Comparison of ENCODE assay signal across 24 mouse cellular contexts in genomic region chr1:138877470-138878254, GRCm38 (mm10). TPM values are rescaled to one million over a fixed set of nuclear protein-coding genes. Genes with fewer than 3 reads are reported as not detected.
DNase-seq lines count a peak whose midpoint lies in the region; ATAC-seq lines count a peak whose summit lies in the region.
"Had no signal": no experiment of that assay in that cellular context is flagged by ENCODE, and none has a peak within 500 bp of the region (broad histone marks: within the 10 kb centered on the region; RNA-seq: fewer than 3 reads in every experiment).

No protein-coding gene starts in this region.

- no peaks in the 10 kb centered on the region for H3K36me3 ChIP-seq in forebrain, embryonic 12.5 days (replicated peaks)
- H3K36me3 ChIP-seq in forebrain, embryonic 13.5 days (ENCODE audit: poor library complexity, severe bottlenecking), result no peaks in the 10 kb centered on the region
- H3K36me3 ChIP-seq: embryonic facial prominence, embryonic 13.5 days; forebrain, embryonic 10.5 days; heart, embryonic 13.5 days; limb, embryonic 12.5 days; liver, embryonic 15.5 days; stomach, embryonic 15.5 days had no signal

- peak; percentile 27; the same call in 1 of the 2 replicates for ATAC-seq in forebrain, embryonic 12.5 days (ENCODE audit: low FRiP score)
- no peak for ATAC-seq in forebrain, embryonic 13.5 days
- ATAC-seq: hindbrain, embryonic 16.5 days had no signal

- no peak overlapping the region for H3K4me3 ChIP-seq in forebrain, embryonic 12.5 days (replicated peaks)
- H3K4me3 ChIP-seq in forebrain, embryonic 13.5 days, result no peak overlapping the region
- H3K4me3 ChIP-seq: embryonic facial prominence, embryonic 13.5 days; forebrain, embryonic 10.5 days; heart, embryonic 13.5 days; limb, embryonic 12.5 days; liver, embryonic 15.5 days; stomach, embryonic 15.5 days had no signal

- DNase-seq in kidney, adult 8-10 months, result peak; percentile 6 to 11
- DNase-seq in kidney, postnatal 10 days, result no peak
- DNase-seq in kidney, postnatal 36 days, result peak; percentile 6 to 14
- no peak for DNase-seq in frontal cortex, postnatal 25 days (ENCODE audit: low spot score in 2 of 2)
- no peak for DNase-seq in frontal cortex, adult 2 months (ENCODE audit: extremely low spot score in 1 of 2, low spot score in 1 of 2)
- DNase-seq: adrenal gland, adult 8-10 months; cerebellum, adult 11 months; cerebellum, adult 9-11 months; embryo, embryonic 11 days; heart, postnatal 10 days; lung, postnatal 14 days; midbrain, embryonic 14.5 days; right cerebral cortex, postnatal 25 days had no signal

- H3K4me1 ChIP-seq in forebrain, embryonic 12.5 days, result no peaks in the 10 kb centered on the region
- peaks cover 4% of the 10 kb centered on the region; the same call in 1 of the 2 replicates for H3K4me1 ChIP-seq in forebrain, embryonic 13.5 days
- H3K4me1 ChIP-seq: forebrain, embryonic 10.5 days; heart, embryonic 13.5 days; liver, embryonic 15.5 days; stomach, embryonic 15.5 days had no signal

- WGBS in forebrain, embryonic 12.5 days, result 88% methylated on average over 14 of the region's 14 CpGs
- 83% methylated on average over 14 of the region's 14 CpGs for WGBS in forebrain, embryonic 13.5 days

- H3K27me3 ChIP-seq in forebrain, embryonic 12.5 days, result no peaks in the 10 kb centered on the region
- H3K27me3 ChIP-seq in forebrain, embryonic 13.5 days, result no peaks in the 10 kb centered on the region
- H3K27me3 ChIP-seq: CH12.LX; embryonic facial prominence, embryonic 13.5 days; heart, embryonic 13.5 days; limb, embryonic 12.5 days; liver, embryonic 15.5 days; stomach, embryonic 15.5 days had no signal

- H3K9me3 ChIP-seq in forebrain, embryonic 12.5 days, result no peaks in the 10 kb centered on the region
- no peaks in the 10 kb centered on the region; the same call in 1 of the 2 replicates for H3K9me3 ChIP-seq in forebrain, embryonic 13.5 days (replicated peaks)
- H3K9me3 ChIP-seq: embryonic facial prominence, embryonic 13.5 days; forebrain, embryonic 10.5 days; heart, embryonic 13.5 days; liver, embryonic 15.5 days; stomach, embryonic 15.5 days had no signal

- H3K9ac ChIP-seq in forebrain, embryonic 12.5 days, result no peak overlapping the region
- no peak overlapping the region for H3K9ac ChIP-seq in forebrain, embryonic 13.5 days
- H3K9ac ChIP-seq: embryonic facial prominence, embryonic 13.5 days; heart, embryonic 13.5 days; limb, embryonic 12.5 days; liver, embryonic 15.5 days; lung, embryonic 14.5 days; stomach, embryonic 15.5 days had no signal

- no peak overlapping the region for H3K27ac ChIP-seq in forebrain, embryonic 12.5 days
- H3K27ac ChIP-seq in forebrain, embryonic 13.5 days, result no peak overlapping the region
- H3K27ac ChIP-seq: embryonic facial prominence, embryonic 13.5 days; forebrain, embryonic 10.5 days; heart, embryonic 13.5 days; liver, embryonic 15.5 days; stomach, embryonic 15.5 days had no signal

- H3K4me2 ChIP-seq in forebrain, embryonic 12.5 days, result no peak overlapping the region
- H3K4me2 ChIP-seq in forebrain, embryonic 13.5 days, result no peak overlapping the region
- H3K4me2 ChIP-seq: heart, embryonic 13.5 days; liver, embryonic 15.5 days; lung, embryonic 14.5 days; stomach, embryonic 15.5 days had no signal

RNA-seq across cellular contexts. Expression of gene 2310009B15Rik, which starts 21.0 kb away (rescaled TPM):
- 55.5 and 61.9 TPM in 2 replicates for polyA plus RNA-seq in forebrain, embryonic 12.5 days (2016; fragmentation: Nextera tagmentation; extraction: Ambion mirVana)
- polyA plus RNA-seq in forebrain, embryonic 13.5 days (2015; fragmentation: Nextera tagmentation; extraction: Ambion mirVana), result 51.7 and 53.0 TPM in 2 replicates
- polyA plus RNA-seq in frontal cortex, adult 2 months (2012; rRNA removed), result 27.0 and 27.1 TPM in 2 replicates

RNA-seq across cellular contexts. Expression of gene Lhx9, which starts 29.3 kb away (rescaled TPM):
- polyA plus RNA-seq in forebrain, embryonic 12.5 days (2016; fragmentation: Nextera tagmentation; extraction: Ambion mirVana), result 37.2 and 44.5 TPM in 2 replicates
- polyA plus RNA-seq in forebrain, embryonic 13.5 days (2015; fragmentation: Nextera tagmentation; extraction: Ambion mirVana), result 32.7 and 35.8 TPM in 2 replicates
- 0.25 and 0.46 TPM in 2 replicates for polyA plus RNA-seq in frontal cortex, adult 2 months (2012; rRNA removed)
- polyA plus RNA-seq: lung, embryonic 14.5 days had no signal

Comparison
In these comparisons a context has a peak if more than half of its experiments do, and no peak if none do; other contexts are left out.
1. DNase-seq: peak in kidney, adult 8-10 months (2 of 2) and kidney, postnatal 36 days (2 of 2); none in kidney, postnatal 10 days (single experiment), frontal cortex, postnatal 25 days (0 of 2) and frontal cortex, adult 2 months (0 of 2).
2. RNA of gene Lhx9, which starts 29.3 kb away (polyA plus RNA-seq): 37.2 to 44.5 TPM in forebrain, embryonic 12.5 days and 32.7 to 35.8 TPM in forebrain, embryonic 13.5 days; 0.25 to 0.46 TPM in frontal cortex, adult 2 months; every median in the first group is over 10 times any median in the second.